Mouse (Mus musculus) gastrocnemius, adult 8-10 months (tissue): Measurements from ENCODE around the gene Mtfmt. TPM values are rescaled to one million over a fixed set of nuclear protein-coding genes. Genes with fewer than 3 reads are reported as not detected.

ENCODE experiments used
- DNase-seq, 2 experiments: peaks; one replicate each; pipeline ENCODE4 v3.0.0; 2022; ENCODE audit warnings: low spot score in 2 of 2
- total RNA-seq, 4 experiments: library from RNA; stranded (reverse); gene quantifications; 2 replicates each; pipeline ENCODE4 v1.2.4; 2022

Mtfmt gene
- total RNA-seq, result 1 to 10 TPM; 4.2 to 6.2 (median 5.3) TPM

- DNase-seq, result peak; percentile 90 to 91
Measured at GRCm38 (mm10) chr9:65435671-65436301, at the start of gene Mtfmt. Gene Mtfmt, plus strand, starts transcription at chr9:65435782.

GRCm38 (mm10) chr9:65386373-65387140 is 49.0 kb upstream of the Mtfmt start:
- no peak for DNase-seq

DNA sequence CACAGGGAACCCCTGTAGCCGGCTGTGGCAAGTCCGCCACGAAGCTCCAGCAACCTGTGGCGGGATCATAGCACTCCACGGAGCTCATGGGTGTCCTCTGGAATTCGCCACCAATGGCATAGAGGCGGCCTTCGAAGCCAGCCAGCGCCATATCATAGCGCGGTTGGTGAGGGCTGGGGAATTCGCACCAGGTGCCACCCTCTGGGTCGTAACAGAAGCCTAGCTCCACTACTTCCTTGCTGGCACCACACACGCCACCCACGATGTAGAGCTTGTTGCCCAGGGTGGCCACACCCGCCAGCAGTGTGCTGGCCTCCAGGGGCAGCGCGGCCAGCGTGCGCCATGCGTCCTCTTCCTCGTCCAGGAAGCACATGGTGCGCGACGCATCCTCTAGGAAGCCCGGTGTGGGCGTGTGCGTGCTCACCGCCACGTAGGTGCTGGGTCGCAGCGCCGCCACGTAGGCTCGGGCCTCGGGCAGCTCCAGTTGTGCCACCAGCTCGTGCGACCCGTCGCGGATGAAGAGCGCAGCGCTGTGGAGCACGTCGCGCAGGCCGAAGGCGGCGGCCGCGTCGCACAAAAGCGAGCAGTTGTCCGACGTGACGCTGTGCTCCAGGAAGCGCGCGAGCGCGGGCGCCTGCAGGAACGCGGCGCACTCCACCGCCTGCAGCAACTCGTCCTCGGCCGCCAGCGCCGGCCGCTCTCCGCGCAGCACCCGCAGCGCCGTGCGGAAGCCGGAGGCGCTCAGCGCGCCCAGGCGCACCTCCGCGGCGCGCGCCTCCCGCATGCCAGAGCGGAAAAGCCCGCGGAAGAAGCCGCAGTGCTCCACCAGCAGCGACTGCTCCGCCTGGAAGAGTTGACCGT is 44.6 kb upstream of the Mtfmt start:
- no peak for DNase-seq

DNA sequence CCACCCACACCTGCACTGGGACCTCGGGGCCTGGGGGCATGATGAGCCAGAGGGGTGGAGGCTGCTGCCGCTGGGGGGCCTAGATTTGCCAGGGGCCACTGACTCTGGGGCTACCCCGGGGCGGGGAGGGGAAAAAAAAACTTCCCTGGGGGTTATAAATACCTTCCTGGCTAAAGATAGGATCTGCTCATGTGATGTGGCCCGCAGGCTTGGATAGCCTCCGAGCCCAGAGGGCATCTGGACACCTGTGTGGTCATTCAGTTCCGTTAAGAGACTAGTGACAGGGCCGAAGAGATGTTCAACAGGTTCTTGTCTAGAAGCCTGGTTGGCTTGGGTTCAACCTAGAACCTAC is 44.0 kb upstream of the Mtfmt start, which contains the start of gene Kbtbd13:
Kbtbd13 (minus strand) TSS at position 40 of the 352 bp plus-strand sequence.
- DNase-seq, result peak; percentile 56 to 80

GRCm38 (mm10) chr9:65392638-65393364 is 42.8 kb upstream of the Mtfmt start:
- peak; percentile 50 to 61 for DNase-seq

DNA sequence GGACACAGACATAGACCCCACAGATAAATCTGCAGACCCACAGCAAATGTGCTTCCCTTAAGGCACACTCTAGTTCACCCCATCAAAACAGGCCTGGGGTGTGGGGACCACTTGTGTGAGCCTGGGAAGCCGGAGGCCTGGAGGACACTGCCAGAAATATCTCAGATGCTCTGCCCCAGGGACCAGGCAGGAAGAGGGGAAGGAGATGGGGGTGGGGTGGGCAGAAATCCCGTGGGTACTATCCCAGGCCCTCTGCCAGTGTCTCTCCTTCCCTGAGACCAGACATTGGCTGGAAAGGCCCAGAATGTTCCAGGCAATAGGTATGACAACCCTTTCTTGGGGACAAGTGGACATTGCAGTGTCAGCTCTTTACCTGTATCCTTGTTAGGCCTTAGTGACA is 42.0 kb upstream of the Mtfmt start:
- no peak for DNase-seq

DNA sequence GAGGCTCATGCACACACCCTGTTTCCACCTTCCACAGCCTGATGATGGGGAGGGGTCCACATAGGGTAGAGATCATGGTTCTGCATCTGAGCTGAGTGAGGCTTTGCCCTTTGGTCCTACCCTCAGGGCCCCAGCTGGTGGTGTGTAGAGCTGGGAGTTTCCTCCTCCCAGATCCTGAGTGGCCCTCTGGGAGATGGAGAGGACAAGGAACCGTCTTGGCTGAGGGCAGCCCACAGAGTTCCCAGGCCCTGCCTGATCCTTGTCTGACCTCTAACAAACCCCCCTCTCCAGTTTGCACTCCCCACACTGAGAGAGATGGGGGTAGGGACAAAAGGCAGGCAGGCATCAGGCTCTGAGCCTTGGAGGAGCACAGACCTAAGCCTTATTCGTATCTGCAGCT is 41.2 kb upstream of the Mtfmt start:
- no peak for DNase-seq

DNA sequence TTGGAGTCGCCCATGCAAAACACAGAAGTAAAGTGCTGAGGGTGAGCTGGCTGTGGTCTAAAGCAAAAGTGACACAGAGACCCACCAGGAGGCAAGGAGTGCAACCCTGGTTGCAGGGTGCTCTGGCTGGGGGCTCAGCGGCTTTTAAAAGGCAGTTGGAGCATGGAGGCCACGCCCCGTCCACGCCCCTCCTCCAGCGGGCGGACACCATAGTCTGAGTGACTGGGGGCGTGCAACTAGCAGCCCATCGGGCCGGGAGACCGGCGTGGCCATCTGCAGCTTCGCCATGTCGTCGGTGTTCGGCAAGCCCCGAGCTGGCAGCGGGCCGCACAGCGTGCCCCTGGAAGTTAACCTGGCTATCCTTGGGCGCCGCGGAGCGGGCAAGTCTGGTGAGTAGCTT is 37.3 kb upstream of the Mtfmt start, which contains the start of gene Rasl12:
Rasl12 (plus strand) TSS at position 228 of the 400 bp plus-strand sequence.
- peak; percentile 50 to 69 for DNase-seq

DNA sequence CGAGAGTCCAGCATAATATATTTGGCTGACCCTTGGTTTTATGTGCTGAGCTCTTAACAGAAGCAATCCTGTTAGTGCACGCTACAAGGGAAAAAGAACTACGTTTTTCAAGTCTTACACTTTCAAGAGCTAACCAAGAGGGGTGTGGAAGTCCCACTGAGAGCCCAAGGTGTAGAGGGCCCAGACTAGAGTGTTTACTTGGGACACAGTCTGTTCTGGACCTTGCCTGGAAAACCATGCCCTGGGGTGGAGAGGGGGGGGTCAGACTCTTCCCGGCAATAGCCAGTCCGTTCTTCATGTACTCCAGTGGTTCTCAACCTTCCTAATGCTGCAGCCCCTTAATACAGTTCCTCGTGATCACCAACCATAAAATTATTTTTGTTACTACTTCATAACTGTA is 35.6 kb upstream of the Mtfmt start:
- no peak for DNase-seq

GRCm38 (mm10) chr9:65404331-65405183 is 31.0 kb upstream of the Mtfmt start:
- peak; percentile 77 to 82 for DNase-seq

DNA sequence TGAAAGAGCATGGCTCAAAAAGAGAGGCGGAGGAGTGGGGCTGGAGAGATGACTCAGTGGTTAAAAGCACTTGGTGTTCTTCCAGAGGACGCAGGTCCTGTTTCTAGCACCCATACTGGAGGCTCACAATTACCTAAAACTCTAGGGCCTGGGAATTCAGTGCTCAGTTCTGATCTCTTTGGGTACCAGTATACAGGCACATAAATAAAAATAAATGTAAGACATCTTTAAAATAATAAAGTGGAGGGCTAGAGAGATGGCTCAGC is 30.5 kb upstream of the Mtfmt start:
- peak in 1 of 2 experiments; percentile 37 for DNase-seq

- no peak for DNase-seq
Measured at GRCm38 (mm10) chr9:65407327-65407726, 28.3 kb upstream of the Mtfmt start.

DNA sequence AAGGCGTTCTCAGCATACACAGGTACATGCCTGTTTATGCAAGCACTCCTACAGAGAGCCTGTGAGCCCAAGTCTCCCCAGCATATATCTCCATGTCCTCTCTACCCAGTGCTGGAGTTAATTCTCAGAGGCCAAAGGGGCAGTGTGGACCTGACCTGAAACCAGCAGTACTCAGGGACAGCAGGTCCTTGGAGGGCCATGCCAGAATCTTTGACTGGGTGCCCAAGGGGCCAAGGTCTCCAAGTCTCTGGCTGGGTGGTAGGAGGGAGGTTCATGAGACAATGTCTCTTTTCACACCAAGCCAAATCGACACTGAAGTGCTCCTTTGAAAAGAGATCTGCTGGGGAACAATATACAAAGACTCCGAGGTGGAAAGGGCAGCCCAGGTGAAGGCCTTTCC is 27.7 kb upstream of the Mtfmt start:
- no peak for DNase-seq

DNA sequence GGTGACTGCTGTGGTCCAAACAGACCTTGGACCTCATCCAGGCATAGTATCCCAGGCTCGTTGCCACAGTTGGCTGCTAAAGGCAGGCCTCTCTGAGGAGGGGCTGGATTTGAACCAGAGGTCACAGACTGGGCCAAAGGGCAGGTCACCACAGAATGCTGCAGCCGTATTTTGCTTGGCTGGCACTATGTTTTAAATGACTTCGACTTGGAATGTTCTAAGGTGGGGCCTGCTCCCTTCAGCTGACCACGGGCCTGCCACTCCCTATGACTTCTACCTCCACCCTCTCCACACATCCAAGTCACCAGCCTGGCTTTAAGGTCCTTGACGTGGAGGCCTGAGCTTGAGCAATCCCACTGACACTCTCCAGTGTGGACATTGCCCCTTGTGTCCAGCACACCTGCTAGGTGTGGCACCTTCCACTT is 26.7 kb upstream of the Mtfmt start:
- peak in 1 of 2 experiments; percentile 44 for DNase-seq

DNA sequence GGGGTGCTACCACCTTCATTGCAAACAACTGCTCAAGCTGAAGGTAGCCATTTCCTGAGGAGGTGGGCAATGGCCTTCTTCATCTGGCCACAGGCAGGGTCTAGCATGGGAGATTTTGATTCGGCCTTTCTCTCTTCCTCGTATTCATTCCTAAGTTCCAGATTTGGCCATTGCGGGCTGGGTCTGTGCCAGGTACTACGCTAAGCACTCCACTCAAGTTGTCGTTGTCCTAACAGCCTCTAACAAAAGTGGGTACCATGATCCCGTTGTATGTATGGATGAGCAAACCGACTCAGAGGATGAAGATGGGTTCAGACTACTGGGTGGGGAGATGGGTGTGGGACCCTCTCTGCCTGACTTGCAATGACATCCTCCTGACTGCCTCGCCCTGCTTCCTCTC is 25.2 kb upstream of the Mtfmt start:
- no peak for DNase-seq

DNA sequence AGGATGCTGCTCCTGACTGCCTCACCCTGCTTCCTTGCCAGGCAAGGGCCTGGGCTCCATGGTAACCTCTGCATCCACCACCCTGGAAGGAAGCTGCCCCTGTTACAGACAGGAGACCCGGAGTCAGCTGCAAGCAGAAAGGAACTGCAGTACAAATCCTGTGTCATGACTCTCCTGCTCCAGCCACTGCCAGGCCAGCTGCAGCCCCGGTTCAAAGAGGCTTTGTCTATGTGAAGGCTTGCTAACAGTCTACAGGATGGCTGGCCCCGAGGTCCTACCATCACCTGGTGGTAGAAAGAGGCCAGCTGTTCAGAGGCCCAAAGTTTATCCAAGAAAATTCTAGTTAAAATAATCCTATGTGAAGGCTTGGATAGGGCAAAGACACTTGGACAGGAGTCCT is 24.3 kb upstream of the Mtfmt start:
- DNase-seq, result no peak

DNA sequence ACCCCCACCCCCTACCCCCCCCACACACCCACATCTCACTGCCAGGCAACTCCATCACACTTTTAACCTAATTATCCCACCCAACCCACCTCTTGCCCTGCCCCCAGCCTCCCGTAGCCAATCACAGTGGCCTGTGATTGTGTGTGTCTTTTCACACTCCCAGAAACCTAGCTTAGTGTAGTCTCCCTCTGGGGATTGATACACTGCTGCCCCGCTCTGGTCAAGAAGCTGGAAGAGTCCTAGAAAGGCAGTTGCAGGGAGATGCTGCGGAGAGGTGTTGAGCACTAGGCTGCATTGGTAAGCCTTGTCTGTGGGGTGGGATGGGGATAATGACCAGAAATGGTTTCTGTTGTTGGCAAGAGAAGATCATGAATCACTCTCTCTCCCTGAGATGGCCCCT is 17.8 kb upstream of the Mtfmt start:
- no peak for DNase-seq

DNA sequence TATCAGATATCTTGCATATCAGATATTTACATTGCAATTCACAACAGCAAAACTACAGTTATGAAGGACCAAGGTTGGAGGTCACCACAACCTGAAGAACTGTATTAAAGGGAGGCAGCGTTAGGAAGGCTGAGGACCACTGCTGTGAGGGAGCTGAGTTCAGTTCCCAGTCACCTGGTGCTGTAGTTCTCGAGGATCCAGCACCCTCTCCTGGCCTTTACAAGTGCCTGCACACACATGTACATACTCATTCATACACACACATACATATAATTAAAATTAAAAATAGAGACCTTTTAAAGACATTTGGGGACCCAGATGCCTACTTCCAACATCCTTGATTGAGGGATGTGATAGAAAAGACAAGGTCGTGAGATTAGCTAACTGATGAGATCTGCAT is 15.9 kb upstream of the Mtfmt start:
- DNase-seq, result no peak

GRCm38 (mm10) chr9:65422760-65423501 is 12.7 kb upstream of the Mtfmt start, which contains the start of gene Slc51b:
Gene Slc51b, minus strand, starts transcription at chr9:65422955.
- no peak for DNase-seq

DNA sequence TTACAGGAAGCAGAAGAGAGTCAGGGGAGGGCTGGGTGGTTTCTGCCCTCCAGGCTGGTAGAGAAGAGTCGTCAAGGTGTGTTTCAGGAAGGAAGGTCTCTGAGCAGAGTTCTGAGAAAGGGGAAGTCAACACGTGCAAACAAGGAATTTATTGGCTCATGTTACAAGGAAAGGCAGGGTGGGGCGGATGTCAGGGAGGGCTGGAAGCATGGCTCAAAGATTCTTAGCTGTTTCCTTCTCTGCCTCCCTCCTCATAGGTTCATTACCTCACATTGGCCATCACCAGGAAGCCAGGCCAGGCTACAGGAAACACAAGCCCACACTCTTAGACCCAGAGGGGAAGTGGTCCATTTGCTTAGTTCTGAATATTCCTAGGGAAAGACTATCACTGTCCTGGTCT is 11.2 kb upstream of the Mtfmt start:
- no peak for DNase-seq
